Mouse (Mus musculus): ENCODE results near the gene Slc28a3. TPM values are rescaled to one million over a fixed set of nuclear protein-coding genes. Genes with fewer than 3 reads are reported as not detected.
A peak's percentile ranks its signal among the peaks of the same experiment; 100 is the strongest.

The Slc28a3 gene
- polyA plus RNA-seq, 1 experiment: not detected

DNA sequence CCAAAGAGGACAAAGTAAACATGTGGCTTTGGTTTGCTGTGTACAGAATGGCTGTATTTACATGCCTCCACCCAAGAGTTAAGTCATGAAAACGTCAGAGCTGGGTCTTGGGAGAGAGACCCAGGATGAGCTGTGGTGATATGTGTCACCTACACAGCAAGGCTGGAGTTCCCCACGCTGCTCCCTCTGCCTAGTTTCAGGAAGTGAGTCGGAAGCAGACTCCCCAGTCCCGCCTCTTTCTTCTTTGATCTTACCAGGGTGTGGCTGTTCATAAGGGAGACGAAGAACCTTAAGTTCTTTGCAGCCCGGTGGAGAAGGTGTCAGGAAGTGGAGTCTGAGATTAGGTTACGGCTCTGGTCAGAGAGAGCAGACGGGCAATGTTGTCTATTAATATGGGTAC is 12.0 kb upstream of the Slc28a3 start:
- Histone ChIP-seq H3K27ac (ENCODE audit: insufficient read depth, low read depth, low read length) (no peak overlapping the region), H3K4me3 (ENCODE audit: insufficient read depth, low read length) (no peak overlapping the region), H3K4me1 (ENCODE audit: control insufficient read depth, insufficient read depth, low read length) (peaks cover 20% of the 10 kb centered on the region)
- TF ChIP-seq CTCF (IDR thresholded peaks at IDR 0.05; ENCODE audit: low read depth, low read length) (no peak), POLR2A (IDR thresholded peaks at IDR 0.05; ENCODE audit: borderline replicate concordance, low read depth, low read length) (no peak)

- no peak for TF ChIP-seq POLR2A (IDR thresholded peaks at IDR 0.05; ENCODE audit: borderline replicate concordance, low read depth, low read length)
- no peak for TF ChIP-seq CTCF (IDR thresholded peaks at IDR 0.05; ENCODE audit: low read depth, low read length)
- Histone ChIP-seq H3K4me1 (ENCODE audit: control insufficient read depth, insufficient read depth, low read length) (peaks cover 20% of the 10 kb centered on the region), H3K27ac (ENCODE audit: insufficient read depth, low read depth, low read length) (no peak overlapping the region), H3K4me3 (ENCODE audit: insufficient read depth, low read length) (no peak overlapping the region)
Observed at GRCm38 (mm10) chr13:58619301-58619700, 8.6 kb upstream of the Slc28a3 start.

DNA sequence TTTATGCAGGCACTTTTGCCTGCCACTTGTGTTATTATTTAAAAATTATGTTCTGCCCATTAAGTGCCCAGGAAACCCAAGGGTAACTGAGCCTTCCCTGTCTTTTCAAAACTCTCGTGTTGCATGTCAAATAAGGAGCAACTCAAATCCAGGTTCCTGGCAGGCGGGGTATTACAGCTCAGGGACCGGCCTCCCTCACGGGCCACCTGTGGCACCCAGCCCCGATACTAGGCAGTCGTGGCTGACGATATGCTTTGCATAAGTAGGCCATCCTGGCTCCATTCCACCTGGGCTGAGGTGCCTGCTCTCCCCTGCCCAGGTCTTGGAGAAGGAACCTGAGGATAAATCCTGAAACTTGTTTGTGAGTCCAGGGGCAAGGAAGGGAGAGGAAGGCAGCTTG is 618 bp downstream of the Slc28a3 start:
- peaks cover 7% of the 10 kb centered on the region; the same call in 1 of the 2 replicates for H3K4me1 ChIP-seq (ENCODE audit: control insufficient read depth, insufficient read depth, low read length)
- H3K27ac ChIP-seq (ENCODE audit: insufficient read depth, low read depth, low read length): no peak overlapping the region
- no peak overlapping the region for H3K4me3 ChIP-seq (ENCODE audit: insufficient read depth, low read length)
- TF ChIP-seq POLR2A (IDR thresholded peaks at IDR 0.05; ENCODE audit: borderline replicate concordance, low read depth, low read length) (no peak), CTCF (IDR thresholded peaks at IDR 0.05; ENCODE audit: low read depth, low read length) (no peak)

- H3K4me3 ChIP-seq (ENCODE audit: insufficient read depth, low read length): no peak overlapping the region
- TF ChIP-seq POLR2A (IDR thresholded peaks at IDR 0.05; ENCODE audit: borderline replicate concordance, low read depth, low read length) (no peak), CTCF (IDR thresholded peaks at IDR 0.05; ENCODE audit: low read depth, low read length) (no peak)
- 0 out of 2 replicates have a peak overlapping the region, but pooled peaks have one; percentile 19 for H3K27ac ChIP-seq (ENCODE audit: insufficient read depth, low read depth, low read length)
- H3K4me1 ChIP-seq (ENCODE audit: control insufficient read depth, insufficient read depth, low read length): peaks cover 10% of the 10 kb centered on the region
Observed at GRCm38 (mm10) chr13:58601201-58601855, 9.3 kb downstream of the Slc28a3 start.

DNA sequence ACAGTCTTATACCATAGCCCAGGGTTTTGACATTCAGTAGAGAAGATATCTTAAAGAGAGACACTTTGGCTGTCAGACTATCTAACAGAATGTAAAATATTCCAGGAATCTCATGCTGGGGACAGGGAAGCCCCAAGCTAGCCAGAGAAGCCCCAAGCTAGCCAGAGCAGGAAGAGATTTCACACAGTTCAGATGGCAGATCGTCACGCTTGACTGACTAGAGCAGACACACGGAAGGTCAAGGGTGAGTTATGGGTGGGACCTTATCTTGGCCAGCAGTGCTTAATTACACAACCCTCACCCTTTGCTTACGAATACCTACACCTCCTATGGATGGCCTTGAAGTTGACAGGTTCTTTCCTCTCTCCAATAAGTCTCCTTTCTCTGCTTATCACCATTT is 12.1 kb downstream of the Slc28a3 start:
- Histone ChIP-seq H3K4me3 (ENCODE audit: insufficient read depth, low read length) (no peak overlapping the region), H3K4me1 (ENCODE audit: control insufficient read depth, insufficient read depth, low read length) (peaks cover 10% of the 10 kb centered on the region), H3K27ac (ENCODE audit: insufficient read depth, low read depth, low read length) (no peak overlapping the region)
- TF ChIP-seq POLR2A (IDR thresholded peaks at IDR 0.05; ENCODE audit: borderline replicate concordance, low read depth, low read length): no peak
- no peak for TF ChIP-seq CTCF (IDR thresholded peaks at IDR 0.05; ENCODE audit: low read depth, low read length)

DNA sequence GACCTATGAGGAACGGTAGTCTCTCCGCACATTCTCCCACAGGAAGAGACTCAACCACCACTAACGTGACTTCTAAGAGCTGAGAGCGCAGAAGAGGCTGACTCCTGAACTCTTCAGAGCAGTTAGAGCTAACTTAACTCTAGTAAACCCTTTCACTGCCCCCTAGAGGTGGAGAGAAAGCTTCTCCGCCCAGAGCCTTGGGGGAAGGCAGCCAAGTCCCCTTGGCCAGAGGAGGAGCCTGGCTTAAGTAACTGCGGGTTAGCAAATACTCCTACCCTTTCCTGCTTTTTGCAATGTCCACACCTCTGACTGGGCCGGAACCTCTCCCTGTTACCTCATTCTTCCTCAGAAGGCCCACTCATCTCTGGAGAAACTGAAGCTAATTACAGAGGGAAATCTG is 17.5 kb downstream of the Slc28a3 start:
- no peak for TF ChIP-seq POLR2A (IDR thresholded peaks at IDR 0.05; ENCODE audit: borderline replicate concordance, low read depth, low read length)
- TF ChIP-seq CTCF (IDR thresholded peaks at IDR 0.05; ENCODE audit: low read depth, low read length): peak; percentile 36; the same call in 1 of the 2 replicates
- no peak overlapping the region for H3K4me3 ChIP-seq (ENCODE audit: insufficient read depth, low read length)
- H3K27ac ChIP-seq (ENCODE audit: insufficient read depth, low read depth, low read length): no peak overlapping the region
- H3K4me1 ChIP-seq (ENCODE audit: control insufficient read depth, insufficient read depth, low read length): peaks cover 9% of the 10 kb centered on the region; the same call in 1 of the 2 replicates

DNA sequence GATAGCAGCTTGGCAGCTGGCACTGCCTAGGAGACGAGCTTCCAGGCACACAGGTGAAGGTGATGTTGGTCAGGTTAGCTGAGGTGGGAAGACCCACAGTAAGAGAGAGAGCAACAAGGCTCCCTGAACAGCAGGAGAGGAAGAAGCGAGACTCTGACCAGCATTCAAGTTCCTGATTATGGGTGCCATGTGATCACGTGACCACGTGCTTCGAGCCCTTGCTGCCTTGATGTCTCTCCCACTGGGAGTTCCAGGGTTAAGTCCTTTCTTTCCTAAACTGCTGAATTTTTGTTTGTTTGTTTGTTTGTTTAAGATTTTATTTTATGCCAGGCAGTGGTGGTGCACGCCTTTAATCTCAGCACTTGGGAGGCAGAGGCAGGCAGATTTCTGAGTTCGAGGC is 18.8 kb downstream of the Slc28a3 start:
- peaks cover 9% of the 10 kb centered on the region; the same call in 1 of the 2 replicates for H3K4me1 ChIP-seq (ENCODE audit: control insufficient read depth, insufficient read depth, low read length)
- no peak overlapping the region for H3K27ac ChIP-seq (ENCODE audit: insufficient read depth, low read depth, low read length)
- TF ChIP-seq CTCF (IDR thresholded peaks at IDR 0.05; ENCODE audit: low read depth, low read length) (no peak), POLR2A (IDR thresholded peaks at IDR 0.05; ENCODE audit: borderline replicate concordance, low read depth, low read length) (no peak)
- H3K4me3 ChIP-seq (ENCODE audit: insufficient read depth, low read length): no peak overlapping the region

DNA sequence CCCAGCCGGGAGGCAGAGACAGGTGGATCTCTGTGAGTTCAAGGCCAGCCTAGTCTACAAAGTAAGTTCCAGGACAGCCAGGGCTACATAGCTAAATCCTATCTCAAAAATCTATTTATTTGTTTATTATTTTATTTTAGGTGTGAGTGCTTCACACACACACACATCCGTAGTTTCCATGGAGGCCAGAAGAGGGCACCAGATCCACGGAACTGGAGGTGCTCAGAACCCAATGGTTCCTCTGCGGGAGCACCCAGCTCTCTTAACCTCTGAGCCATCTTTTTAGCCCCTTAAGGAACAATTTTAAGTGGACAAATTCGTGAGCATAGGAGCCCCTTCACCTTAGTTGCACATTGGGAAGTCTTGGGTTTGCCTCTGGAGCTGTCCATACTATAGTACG is 20.0 kb downstream of the Slc28a3 start:
- Histone ChIP-seq H3K4me1 (ENCODE audit: control insufficient read depth, insufficient read depth, low read length) (peaks cover 9% of the 10 kb centered on the region; the same call in 1 of the 2 replicates), H3K4me3 (ENCODE audit: insufficient read depth, low read length) (no peak overlapping the region), H3K27ac (ENCODE audit: insufficient read depth, low read depth, low read length) (no peak overlapping the region)
- TF ChIP-seq POLR2A (IDR thresholded peaks at IDR 0.05; ENCODE audit: borderline replicate concordance, low read depth, low read length): no peak
- peak; percentile 51; the same call in 1 of the 2 replicates for TF ChIP-seq CTCF (IDR thresholded peaks at IDR 0.05; ENCODE audit: low read depth, low read length)

- H3K4me3 ChIP-seq (ENCODE audit: insufficient read depth, low read length): no peak overlapping the region
- TF ChIP-seq POLR2A (IDR thresholded peaks at IDR 0.05; ENCODE audit: borderline replicate concordance, low read depth, low read length): no peak
- peak; percentile 94 for TF ChIP-seq CTCF (IDR thresholded peaks at IDR 0.05; ENCODE audit: low read depth, low read length)
Observed at GRCm38 (mm10) chr13:58589517-58589858, 21.2 kb downstream of the Slc28a3 start.

DNA sequence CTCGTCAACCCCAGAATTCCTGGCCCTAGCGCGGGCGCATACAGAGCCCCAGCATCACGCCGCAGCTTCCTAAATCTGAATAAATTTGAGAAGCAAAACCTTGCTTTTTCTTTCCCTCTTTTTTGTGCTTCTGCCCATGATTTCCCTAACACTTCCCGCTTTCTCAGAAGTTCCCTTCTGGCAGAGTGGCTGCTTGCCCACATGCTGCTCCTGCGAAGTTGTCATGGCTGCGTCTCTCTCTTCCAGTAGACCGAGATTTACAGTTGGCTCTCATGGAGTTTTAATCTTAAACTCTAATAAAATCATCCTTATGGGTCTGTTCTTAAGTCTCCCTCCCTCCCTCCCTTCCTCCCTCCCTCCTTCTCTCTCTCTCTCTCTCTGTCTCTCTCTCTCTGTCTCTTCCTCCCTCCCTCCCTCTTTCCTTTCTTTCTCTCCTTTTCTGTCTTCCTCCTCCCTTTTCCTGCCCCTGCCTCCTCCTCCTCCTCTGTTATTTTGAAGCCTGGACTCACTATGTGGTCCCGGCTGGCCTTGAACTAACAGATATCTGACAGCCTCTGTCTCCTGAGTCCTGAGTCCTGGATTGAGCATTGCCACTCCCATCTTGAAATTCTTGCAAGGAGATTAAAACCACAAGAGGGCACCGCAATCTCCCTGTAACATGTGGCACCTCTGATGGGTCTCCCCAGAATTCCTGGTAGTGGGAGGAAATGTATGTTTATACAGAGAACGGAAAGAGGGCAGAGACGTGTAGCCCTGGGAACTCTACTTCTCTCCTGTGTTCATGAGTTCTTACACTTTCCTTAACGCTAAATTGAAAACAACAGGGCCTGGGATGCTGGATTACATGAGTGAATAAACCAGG is 21.8 kb downstream of the Slc28a3 start:
- TF ChIP-seq CTCF (IDR thresholded peaks at IDR 0.05; ENCODE audit: low read depth, low read length): no peak
- TF ChIP-seq POLR2A (IDR thresholded peaks at IDR 0.05; ENCODE audit: borderline replicate concordance, low read depth, low read length): no peak
- H3K4me3 ChIP-seq (ENCODE audit: insufficient read depth, low read length): no peak overlapping the region
- peaks cover 9% of the 10 kb centered on the region; the same call in 1 of the 2 replicates for H3K4me1 ChIP-seq (ENCODE audit: control insufficient read depth, insufficient read depth, low read length)
- no peak overlapping the region for H3K27ac ChIP-seq (ENCODE audit: insufficient read depth, low read depth, low read length)

More at GRCm38 (mm10) chr13:58589517-58589858, 21.2 kb downstream of the Slc28a3 start:
- H3K4me1 ChIP-seq (ENCODE audit: control insufficient read depth, insufficient read depth, low read length): peaks cover 9% of the 10 kb centered on the region; the same call in 1 of the 2 replicates
- no peak overlapping the region for H3K27ac ChIP-seq (ENCODE audit: insufficient read depth, low read depth, low read length)
